Mouse (Mus musculus) gastrocnemius, postnatal 25 days (tissue): ENCODE data around the gene Gm17728. TPM values are rescaled to one million over a fixed set of nuclear protein-coding genes. Genes with fewer than 3 reads are reported as not detected.
"Not testable (repeated sequence)": the region's sequence is repeated elsewhere in the genome, so short reads cannot be mapped to it uniquely, and the experiment has no call there.

Source experiments
- DNase-seq: peaks from one replicate; pipeline ENCODE4 v3.0.0; 2022
- long read RNA-seq, 2 experiments: library from polyadenylated mRNA; stranded (forward); transcript quantifications; one replicate each; pipeline ENCODE4 v2.0.0; 2021
- total RNA-seq, 2 experiments: library from RNA; stranded (reverse); gene quantifications; 1 replicate in 1 of 2; 2 replicates in 1 of 2; pipeline ENCODE4 v1.2.3; 2021

Gm17728 gene
- not detected for total RNA-seq
- long read RNA-seq, experiment 1: 0 reads
- long read RNA-seq, experiment 2: 0 reads

- DNase-seq: not testable (repeated sequence)
Measured at GRCm38 (mm10) chr17:9421760-9422159, at the start of gene Gm17728. TSS of gene Gm17728 (plus strand) at chr17:9422060.

- no peak for DNase-seq
Measured at GRCm38 (mm10) chr17:9397493-9397892, 24.4 kb upstream of the Gm17728 start.

GRCm38 (mm10) chr17:9398551-9398950 is 23.3 kb upstream of the Gm17728 start:
- DNase-seq: no peak

GRCm38 (mm10) chr17:9403991-9404390 is 17.9 kb upstream of the Gm17728 start:
- no peak for DNase-seq

GRCm38 (mm10) chr17:9407640-9408039 is 14.2 kb upstream of the Gm17728 start:
- DNase-seq: no peak

- no peak for DNase-seq
Measured at GRCm38 (mm10) chr17:9419016-9419415, 2.8 kb upstream of the Gm17728 start.

GRCm38 (mm10) chr17:9428374-9428994 is 6.6 kb downstream of the Gm17728 start:
- no peak for DNase-seq

GRCm38 (mm10) chr17:9439997-9440655 is 18.3 kb downstream of the Gm17728 start:
- DNase-seq: no peak

GRCm38 (mm10) chr17:9456406-9456805 is 34.5 kb downstream of the Gm17728 start:
- no peak for DNase-seq

- no peak for DNase-seq
Measured at GRCm38 (mm10) chr17:9460904-9461303, 39.0 kb downstream of the Gm17728 start.

Other genes with a start within 250 kb of the Gm17728 start
- gene Pabpc6, start 247.7 kb downstream of the Gm17728 start, total RNA-seq: not detected